Mouse (Mus musculus): ENCODE data around the gene Klk1b22.

GRCm38 (mm10) chr7:44136467-44136866, 24.0 kb downstream of the Klk1b22 start, which contains the start of gene Klk1b16:
- TF ChIP-seq CTCF (IDR thresholded peaks at IDR 0.05; ENCODE audit: insufficient read depth, low read depth, low read length) (no peak), POLR2A (IDR thresholded peaks at IDR 0.05; ENCODE audit: insufficient read depth, low read depth, low read length) (no peak)

All from olfactory bulb, adult 2 months (tissue).